Mouse (Mus musculus) liver, embryonic 14.5 days (tissue): ENCODE measurements at regions not wholly inside any gene's neighbourhood (a gene's known extent, or its start where the extent isn't known, plus 50 kb on each side); places are given as distances from the start of the nearest gene placed in this dataset.

Source experiments
- ATAC-seq: fragments of 200-750 bp; cut with Nextera tagmentation; 2 replicates; pipeline ENCODE4 v1.8.0; 2017; ENCODE audit warnings: moderate number of reproducible peaks, mild to moderate bottlenecking, moderate library complexity; ENCODE audit not compliant: insufficient read depth
- DNase-seq, 3 experiments: peaks; one replicate each; pipeline ENCODE4 v3.0.0-alpha.2; 2012 to 2013; ENCODE audit warnings: low read depth in 3 of 3, low spot score in 3 of 3
- H3K27ac ChIP-seq: fragments of 300-500 bp; sonication (generic); 2 replicates; pipeline ENCODE4 v1.5.1; 2014; ENCODE audit warnings: moderate library complexity, mild to moderate bottlenecking, control low read depth, inconsistent platforms
- H3K27me3 ChIP-seq: fragments of 300-500 bp; sonication (generic); 2 replicates; pipeline ENCODE4 v1.6.1; 2014; ENCODE audit warnings: mild to moderate bottlenecking, low read length, moderate library complexity; ENCODE audit not compliant: control insufficient read depth, insufficient read depth
- H3K36me3 ChIP-seq: fragments of 300-500 bp; sonication (generic); replicated peaks from 2 replicates; pipeline ENCODE4 v1.6.1; 2014; ENCODE audit warnings: low read depth; ENCODE audit not compliant: control insufficient read depth, insufficient read depth
- H3K4me1 ChIP-seq, 2 experiments: fragments of 200-500 bp in 1 of 2; fragments of 300-500 bp in 1 of 2; sonication (generic) in 1 of 2; replicated peaks; 2 replicates each; pipeline ENCODE4 v1.6.1; 2012 to 2014; ENCODE audit warnings: antibody characterized with exemption in 1 of 2, inconsistent platforms in 1 of 2, low read length in 1 of 2; ENCODE audit not compliant: control insufficient read depth in 2 of 2, insufficient read depth in 2 of 2
- H3K4me2 ChIP-seq: fragments of 300-500 bp; sonication (generic); 2 replicates; pipeline ENCODE4 v1.6.1; 2014; ENCODE audit warnings: low read depth, mild to moderate bottlenecking, control low read depth, moderate library complexity
- H3K4me3 ChIP-seq, 2 experiments: fragments of 200-500 bp in 1 of 2; fragments of 300-500 bp in 1 of 2; sonication (generic) in 1 of 2; 2 replicates each; pipeline ENCODE4 v1.5.1; 2012 to 2014; ENCODE audit warnings: low read depth in 2 of 2, low read length in 2 of 2, mild to moderate bottlenecking in 2 of 2, control low read depth in 1 of 2, inconsistent platforms in 1 of 2, moderate library complexity in 1 of 2; ENCODE audit not compliant: insufficient read depth in 1 of 2
- H3K9ac ChIP-seq: fragments of 300-500 bp; sonication (generic); replicated peaks from 2 replicates; pipeline ENCODE4 v1.6.1; 2014; ENCODE audit warnings: mild to moderate bottlenecking, control low read depth, moderate library complexity
- H3K9me3 ChIP-seq: fragments of 300-500 bp; sonication (generic); 2 replicates; pipeline ENCODE4 v1.6.1; 2016; ENCODE audit warnings: low read length, mixed read lengths; ENCODE audit not compliant: control insufficient read depth
- CTCF ChIP-seq: IDR thresholded peaks from 2 replicates; pipeline ENCODE4 v1.5.1; 2016; ENCODE audit warnings: antibody characterized with exemption, low read depth, control low read depth
- EP300 ChIP-seq: IDR thresholded peaks from 2 replicates; pipeline ENCODE4 v1.6.1; 2016; ENCODE audit warnings: antibody characterized with exemption, low read depth
- WGBS: fragments of 180-500 bp; shearing (Covaris S2); extraction: QIAGEN DNeasy Blood & Tissue Kit; methylation state at CpG from one replicate; pipeline ENCODE4 v1.1.7; 2014; ENCODE audit not compliant: insufficient replicate concordance; 5-methylcytosine and 5-hydroxymethylcytosine counted together

- Histone ChIP-seq H3K9ac (no peak overlapping the region), H3K4me3 (no peak overlapping the region), H3K36me3 (no peaks in the 10 kb centered on the region), H3K27me3 (no peaks in the 10 kb centered on the region), H3K4me1 (no peaks in the 10 kb centered on the region), H3K9me3 (no peaks in the 10 kb centered on the region), H3K27ac (no peak overlapping the region), H3K4me2 (no peak overlapping the region)
- no peak for DNase-seq
- no peak for ATAC-seq
- WGBS: 64% methylated on average over 1 of the region's 1 CpGs
- TF ChIP-seq CTCF (no peak), EP300 (no peak)
These were observed 240.1 kb upstream of the Atp2b1 start for GRCm38 (mm10) chr10:98674131-98674530.

GRCm38 (mm10) chr10:98676907-98677306 is 237.3 kb upstream of the Atp2b1 start:
- DNase-seq: no peak
- ATAC-seq: no peak
- Histone ChIP-seq H3K9me3 (no peaks in the 10 kb centered on the region), H3K4me3 (no peak overlapping the region), H3K9ac (no peak overlapping the region), H3K4me2 (no peak overlapping the region), H3K27ac (no peak overlapping the region), H3K36me3 (no peaks in the 10 kb centered on the region), H3K4me1 (no peaks in the 10 kb centered on the region), H3K27me3 (no peaks in the 10 kb centered on the region)
- 55% methylated on average over 2 of the region's 2 CpGs for WGBS
- TF ChIP-seq CTCF (no peak), EP300 (no peak)

- TF ChIP-seq EP300 (no peak), CTCF (no peak)
- H3K9me3 ChIP-seq: no peaks in the 10 kb centered on the region
- no peak overlapping the region for H3K4me3 ChIP-seq
- no peak overlapping the region for H3K4me2 ChIP-seq
- no peak for DNase-seq
- no peak overlapping the region for H3K9ac ChIP-seq
- no peaks in the 10 kb centered on the region for H3K36me3 ChIP-seq
- 63% methylated on average over 4 of the region's 4 CpGs for WGBS
- H3K27ac ChIP-seq: no peak overlapping the region
- no peaks in the 10 kb centered on the region for H3K27me3 ChIP-seq
- no peak for ATAC-seq
- no peaks in the 10 kb centered on the region for H3K4me1 ChIP-seq
These were observed 236.0 kb upstream of the Atp2b1 start for GRCm38 (mm10) chr10:98678234-98678633.

DNA sequence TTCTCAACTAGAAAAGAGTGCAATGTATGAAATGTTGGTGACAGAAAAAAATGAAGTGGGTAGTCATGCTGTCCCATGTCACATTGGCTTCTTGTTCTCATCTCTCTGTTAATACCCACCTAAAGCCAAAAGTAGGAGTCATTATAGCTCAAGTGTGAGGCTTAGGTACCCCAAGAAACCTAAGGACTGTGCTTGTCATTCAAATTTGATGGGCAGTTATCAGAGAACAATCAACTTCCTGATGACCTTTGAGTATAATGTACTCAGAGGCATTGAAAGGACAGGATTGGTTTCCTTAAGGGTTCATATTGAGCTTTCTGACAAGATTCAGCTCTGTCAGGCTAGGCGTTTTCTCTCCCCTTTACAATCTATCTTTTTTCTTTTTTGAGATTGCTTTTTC is 231.8 kb upstream of the Atp2b1 start:
- TF ChIP-seq CTCF (no peak), EP300 (no peak)
- H3K9me3 ChIP-seq: no peaks in the 10 kb centered on the region
- no peak overlapping the region for H3K4me3 ChIP-seq
- H3K9ac ChIP-seq: no peak overlapping the region
- H3K4me2 ChIP-seq: no peak overlapping the region
- no peak for ATAC-seq
- DNase-seq: no peak
- 64% methylated on average over 1 of the region's 1 CpGs for WGBS
- no peaks in the 10 kb centered on the region for H3K27me3 ChIP-seq
- no peaks in the 10 kb centered on the region for H3K4me1 ChIP-seq
- no peak overlapping the region for H3K27ac ChIP-seq
- H3K36me3 ChIP-seq: no peaks in the 10 kb centered on the region

DNA sequence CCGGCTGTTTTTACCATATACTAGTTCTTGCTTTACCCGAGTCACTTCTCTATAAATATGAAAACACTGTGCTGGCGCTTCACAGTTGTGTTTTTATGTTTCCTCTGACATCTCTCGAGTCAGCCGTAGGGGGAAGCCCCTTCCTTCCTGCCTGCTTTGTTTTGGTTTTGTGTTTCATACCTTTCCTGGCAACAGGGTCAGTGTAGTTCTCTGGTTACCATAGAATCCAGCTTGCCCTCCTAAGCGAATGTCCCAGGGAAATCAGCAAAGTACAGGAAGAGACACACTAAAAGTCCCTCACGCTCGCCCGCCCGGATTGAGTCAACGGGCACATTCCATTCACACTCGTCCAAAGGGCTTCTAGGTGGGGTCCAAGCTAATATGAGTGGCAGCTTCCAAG is 230.0 kb upstream of the Atp2b1 start:
- DNase-seq: peak in 1 of 3 experiments; percentile 0
- Histone ChIP-seq H3K4me1 (no peaks in the 10 kb centered on the region), H3K9me3 (no peaks in the 10 kb centered on the region), H3K9ac (no peak overlapping the region), H3K27me3 (no peaks in the 10 kb centered on the region), H3K27ac (no peak overlapping the region), H3K36me3 (no peaks in the 10 kb centered on the region), H3K4me3 (no peak overlapping the region), H3K4me2 (no peak overlapping the region)
- TF ChIP-seq CTCF: no peak
- WGBS: 6% methylated on average over 12 of the region's 12 CpGs
- ATAC-seq: no peak; the same call in 1 of the 2 replicates
